Mouse (Mus musculus) effector memory CD4-positive, alpha-beta T cell, adult 7 months (primary cell): ENCODE results near the gene Gm14137. TPM values are rescaled to one million over a fixed set of nuclear protein-coding genes. Genes with fewer than 3 reads are reported as not detected.

Source experiments
- polyA plus RNA-seq: library from polyadenylated mRNA; unstranded; fragments of 100-300 nt; shearing (Covaris generic); gene quantifications from one replicate; pipeline ENCODE4 v1.2.1, GENCODE M21; 2017

Gm14137 gene
- not detected for polyA plus RNA-seq

DNA sequence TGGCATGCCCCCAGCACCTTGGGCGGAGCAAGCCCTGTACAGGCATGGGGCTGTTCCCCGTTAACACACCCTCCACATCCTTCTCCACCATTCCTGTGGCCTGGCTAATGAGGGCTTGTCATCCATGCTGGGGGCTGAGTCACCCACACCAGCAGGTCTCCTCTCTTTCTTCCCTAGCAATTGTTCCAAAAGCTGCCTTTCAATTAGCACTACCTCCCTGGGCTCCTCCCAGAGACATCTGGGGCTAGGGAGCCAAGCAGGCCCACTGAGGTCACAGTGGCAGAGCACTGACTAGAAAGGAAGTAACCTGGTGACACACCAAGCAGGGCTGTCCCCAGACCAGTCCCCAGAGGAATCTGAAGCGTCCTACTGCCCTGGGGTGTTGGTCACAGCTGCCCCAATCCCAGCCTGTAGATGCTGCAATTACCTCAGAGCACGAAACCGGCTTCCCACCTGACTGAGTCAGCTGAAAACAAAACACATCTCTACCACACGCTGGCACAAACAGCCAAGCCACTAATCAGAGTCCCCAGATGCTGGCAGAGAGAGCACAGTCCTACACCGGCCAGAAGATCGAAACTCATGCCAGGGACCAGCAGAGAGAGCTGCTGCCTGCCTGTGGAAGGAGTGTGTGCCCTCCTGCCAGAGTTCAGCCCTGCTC lies at the start of gene Gm14137:
Gene Gm14137 (plus strand): TSS at position 519 of the 661 bp plus-strand sequence.

DNA sequence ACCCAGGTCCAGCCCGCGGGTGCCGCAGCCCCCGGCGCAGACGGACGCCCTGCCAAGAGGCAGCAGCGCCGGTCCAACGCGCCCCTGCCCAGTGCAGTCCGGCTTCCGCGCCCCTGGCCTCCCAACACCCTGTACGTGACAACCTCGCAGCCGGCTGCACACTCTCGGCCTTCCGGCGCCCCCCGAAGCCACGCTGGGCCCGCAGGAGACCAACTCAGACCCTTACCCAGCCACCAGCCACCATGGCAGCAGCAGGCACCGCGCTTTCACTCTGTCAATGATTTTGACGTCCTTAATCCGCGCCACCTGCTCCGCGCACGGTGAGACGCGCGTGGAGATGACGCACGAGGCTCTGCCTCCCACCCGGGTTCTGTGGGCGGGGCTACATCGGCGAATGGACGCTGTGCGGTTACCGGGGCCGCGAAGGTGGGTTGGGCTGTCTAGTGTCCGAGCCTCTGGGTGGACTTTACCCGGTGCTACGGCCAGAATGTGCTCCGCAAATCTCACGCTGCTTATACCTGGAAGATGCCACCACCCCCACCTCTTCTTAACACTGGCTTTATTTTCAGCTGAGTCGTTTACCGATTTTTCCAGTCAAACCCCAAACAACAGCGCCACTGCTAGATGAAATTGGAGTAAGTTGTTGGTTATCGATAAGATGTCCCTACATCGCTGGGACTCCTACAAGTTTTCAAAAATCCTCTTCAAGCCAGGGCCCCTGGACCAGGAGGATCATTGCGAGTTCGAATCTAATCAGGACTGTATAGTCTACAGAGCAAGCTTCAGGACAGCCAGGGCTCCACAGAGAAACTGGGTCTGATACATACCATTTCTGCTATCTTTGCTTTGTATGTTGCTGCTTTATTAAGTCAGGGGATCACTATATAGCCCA lies 17.4 kb upstream of the Gm14137 start, which contains the start of gene Rmdn3:
Gene Rmdn3 (minus strand): TSS at position 354 of the 892 bp plus-strand sequence.

DNA sequence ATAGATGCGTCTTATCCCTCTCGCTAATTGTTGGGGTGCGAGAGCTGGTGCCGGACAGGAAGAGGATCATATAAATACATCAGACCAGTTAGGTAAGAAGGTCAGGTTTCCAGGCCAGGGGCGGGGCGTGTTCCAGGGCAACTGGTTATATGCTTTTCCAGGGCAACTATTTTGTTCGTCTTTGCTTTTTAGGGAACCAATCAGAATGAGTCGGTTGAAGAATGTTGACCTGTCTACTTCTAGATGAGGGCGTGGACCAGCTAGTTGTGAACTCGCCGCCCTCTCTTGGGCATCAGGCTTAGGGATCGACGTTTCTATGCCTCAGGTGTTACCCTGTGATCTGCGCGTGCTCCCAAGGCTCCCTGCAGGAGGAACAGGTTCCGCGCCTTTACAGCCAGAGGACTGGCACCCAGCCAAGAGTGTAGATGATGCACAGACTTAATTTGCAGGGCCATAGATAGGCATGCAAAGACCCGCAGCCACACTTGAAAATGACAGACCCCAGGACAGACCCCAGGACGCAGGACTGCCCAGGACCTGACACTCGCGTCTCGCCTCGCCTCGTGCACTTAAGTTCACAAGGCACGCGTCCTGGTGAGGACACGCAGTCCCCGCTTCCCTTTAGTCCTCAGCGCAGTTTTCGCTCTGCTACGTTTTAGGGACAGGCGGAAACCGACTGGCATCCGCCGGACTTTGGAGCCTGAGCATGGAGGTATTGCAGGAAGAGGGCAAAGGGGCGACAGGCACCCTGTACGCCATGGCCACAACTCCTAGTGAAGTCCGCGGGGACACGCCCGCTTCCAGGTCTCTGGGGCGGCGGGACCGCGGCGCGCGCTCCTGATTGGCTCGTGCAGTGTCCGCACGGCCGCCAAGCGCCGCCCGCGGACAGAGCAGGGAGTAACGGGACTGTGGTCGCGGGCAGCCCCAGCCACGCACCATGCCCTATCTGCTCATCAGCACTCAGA lies 7.1 kb upstream of the Gm14137 start, which contains the start of gene Gchfr:
Gene Gchfr (plus strand): TSS at position 873 of the 965 bp plus-strand sequence.

DNA sequence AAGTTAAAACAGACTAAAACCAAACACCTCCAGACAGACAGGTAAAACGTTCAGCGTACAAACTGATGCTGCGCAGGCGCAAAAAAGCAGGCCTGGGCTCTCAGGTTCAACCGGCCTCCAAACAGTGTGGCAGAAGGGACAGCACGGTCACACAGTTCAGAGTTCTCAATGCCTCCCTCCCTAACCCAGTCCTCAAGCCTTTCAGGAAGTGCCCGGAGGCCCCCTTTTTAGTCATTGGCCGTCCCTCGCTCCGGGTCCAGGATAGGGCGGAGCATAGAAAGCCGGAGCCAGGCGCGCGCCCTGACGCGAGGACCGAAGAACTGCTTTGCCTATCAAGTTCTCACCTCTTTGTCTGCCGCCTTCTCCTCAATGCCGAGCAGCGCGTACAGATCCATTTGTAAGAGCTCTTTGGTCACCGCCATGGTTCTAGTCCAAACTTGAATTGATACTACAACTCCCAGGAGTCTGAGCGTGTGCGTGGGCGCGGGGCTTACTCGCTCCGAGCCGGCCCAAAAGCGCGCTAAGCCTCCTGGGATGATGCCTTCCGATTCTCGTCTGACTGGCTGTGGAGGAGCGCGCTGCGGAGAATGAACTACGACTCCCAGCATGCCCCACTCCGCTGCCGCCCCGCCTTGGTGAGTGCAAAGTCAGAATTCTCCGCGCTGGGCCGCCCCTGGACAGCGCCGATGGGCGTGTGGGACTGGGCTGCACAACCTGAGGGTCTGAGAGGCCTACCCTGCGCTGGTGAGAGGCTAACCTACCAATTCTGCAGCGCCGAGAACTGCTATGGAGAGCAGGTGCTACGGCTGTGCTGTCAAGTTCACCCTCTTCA lies 34.3 kb downstream of the Gm14137 start, which contains the start of the genes Zfyve19 and Dnajc17:
Gene Zfyve19 (plus strand): TSS at position 274 of the 832 bp plus-strand sequence.
Gene Dnajc17 (minus strand): TSS at position 452 of the 832 bp plus-strand sequence.

Other genes starting within 250 kb of the Gm14137 start
- gene Chst14, start 248.0 kb upstream of the Gm14137 start, polyA plus RNA-seq = not detected
- gene Ccdc32, start 145.1 kb upstream of the Gm14137 start, polyA plus RNA-seq = 11.3 TPM
- gene Rpusd2, start 139.7 kb upstream of the Gm14137 start, polyA plus RNA-seq = 3.2 TPM
- gene Knl1, start 127.4 kb upstream of the Gm14137 start, polyA plus RNA-seq = 1.2 TPM
- gene Rad51, start 61.7 kb upstream of the Gm14137 start, polyA plus RNA-seq = 2.1 TPM
- gene Rmdn3, start 17.5 kb upstream of the Gm14137 start, polyA plus RNA-seq = 25.3 TPM
- not detected for gene Gchfr, start 6.7 kb upstream of the Gm14137 start, polyA plus RNA-seq
- gene Zfyve19, start 34.1 kb downstream of the Gm14137 start, polyA plus RNA-seq = 32.0 TPM
- 17.9 TPM for gene Dnajc17, start 34.3 kb downstream of the Gm14137 start, polyA plus RNA-seq
- not detected for gene Ppp1r14d, start 55.4 kb downstream of the Gm14137 start, polyA plus RNA-seq
- gene Spint1, start 62.9 kb downstream of the Gm14137 start, polyA plus RNA-seq = 0.39 TPM
- gene Rhov, start 96.8 kb downstream of the Gm14137 start, polyA plus RNA-seq = not detected
- gene Vps18, start 114.2 kb downstream of the Gm14137 start, polyA plus RNA-seq = 10.1 TPM
- gene Dll4, start 151.3 kb downstream of the Gm14137 start, polyA plus RNA-seq = not detected
- gene Chac1, start 176.7 kb downstream of the Gm14137 start, polyA plus RNA-seq = not detected